Mouse (Mus musculus): ENCODE measurements around the gene Cfdp1. TPM values are rescaled to one million over a fixed set of nuclear protein-coding genes. Genes with fewer than 3 reads are reported as not detected.

Cfdp1 gene
- polyA plus RNA-seq, 1 experiment from 2014 or later, result 123 TPM

DNA sequence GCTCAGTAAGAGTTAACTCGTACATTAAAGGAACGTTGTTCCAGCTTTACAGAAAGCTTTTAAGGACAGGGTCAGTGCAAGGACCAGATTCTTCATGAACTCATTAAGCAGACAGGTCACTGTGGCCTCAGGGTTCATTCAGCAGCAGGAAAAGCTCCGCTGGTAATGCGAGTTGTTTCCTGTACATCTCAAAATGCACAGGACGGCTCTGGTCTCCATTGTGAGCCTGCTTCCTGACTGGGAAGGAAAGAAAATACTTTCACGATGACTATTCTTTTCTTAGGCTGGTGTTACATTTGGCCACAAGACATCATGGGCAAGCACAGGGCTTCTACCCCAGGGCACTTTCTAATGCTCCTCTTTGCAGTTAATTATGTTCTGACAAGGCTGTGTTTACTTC, 52.6 kb downstream of the Cfdp1 start:
- 48% methylated on average over 6 of the region's 6 CpGs for WGBS
- Histone ChIP-seq H3K27ac (ENCODE audit: low read length) (peak overlapping the region; percentile 85), H3K4me2 (ENCODE audit: low read depth, low read length) (no peak overlapping the region), H3K9me3 (replicated peaks; ENCODE audit: control insufficient read depth, low read length) (no peaks in the 10 kb centered on the region), H3K4me1 (ENCODE audit: control insufficient read depth, insufficient read depth, low read length) (peaks cover 18% of the 10 kb centered on the region), H3K36me3 (ENCODE audit: control insufficient read depth, insufficient read depth) (no peaks in the 10 kb centered on the region), H3K4me3 (ENCODE audit: low read length) (no peak overlapping the region), H3K9ac (ENCODE audit: low read length) (no peak overlapping the region), H3K27me3 (ENCODE audit: control insufficient read depth, insufficient read depth, low read length) (no peaks in the 10 kb centered on the region)
- no peak; the same call in 1 of the 2 replicates for ATAC-seq (replicated peaks; ENCODE audit: extremely low read depth, insufficient read depth, low FRiP score)

DNA sequence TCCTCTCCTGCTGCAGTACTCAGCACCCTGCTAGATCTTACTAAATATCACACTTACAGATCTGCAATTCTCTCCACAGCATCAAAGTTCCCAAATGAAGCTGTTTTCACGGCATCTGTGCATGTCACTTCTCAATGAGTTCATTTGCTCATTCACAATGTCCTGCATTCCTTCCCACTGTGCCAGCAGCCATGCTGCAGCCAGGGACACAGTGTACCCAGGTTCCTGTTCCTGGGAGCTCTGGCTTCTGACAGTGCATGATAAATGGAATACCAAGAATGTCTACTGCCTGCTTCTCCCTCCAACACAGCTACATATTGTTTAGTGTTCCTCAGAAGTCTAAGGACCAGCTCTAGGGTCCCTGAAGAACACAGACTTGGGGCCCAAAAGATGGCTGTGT, 57.6 kb downstream of the Cfdp1 start:
- Histone ChIP-seq H3K27ac (ENCODE audit: low read length) (no peak overlapping the region), H3K9ac (ENCODE audit: low read length) (no peak overlapping the region), H3K4me3 (ENCODE audit: low read length) (no peak overlapping the region), H3K4me2 (ENCODE audit: low read depth, low read length) (no peak overlapping the region), H3K9me3 (replicated peaks; ENCODE audit: control insufficient read depth, low read length) (no peaks in the 10 kb centered on the region), H3K27me3 (ENCODE audit: control insufficient read depth, insufficient read depth, low read length) (no peaks in the 10 kb centered on the region), H3K4me1 (ENCODE audit: control insufficient read depth, insufficient read depth, low read length) (peaks cover 30% of the 10 kb centered on the region), H3K36me3 (ENCODE audit: control insufficient read depth, insufficient read depth) (no peaks in the 10 kb centered on the region)
- WGBS, result 49% methylated on average over 1 of the region's 1 CpGs
- no peak for ATAC-seq (replicated peaks; ENCODE audit: extremely low read depth, insufficient read depth, low FRiP score)

GRCm38 (mm10) chr8:111793324-111793917, 60.7 kb downstream of the Cfdp1 start:
- Histone ChIP-seq H3K9ac (ENCODE audit: low read length) (no peak overlapping the region), H3K27ac (ENCODE audit: low read length) (no peak overlapping the region), H3K4me1 (ENCODE audit: control insufficient read depth, insufficient read depth, low read length) (peaks cover 28% of the 10 kb centered on the region), H3K27me3 (ENCODE audit: control insufficient read depth, insufficient read depth, low read length) (no peaks in the 10 kb centered on the region), H3K9me3 (replicated peaks; ENCODE audit: control insufficient read depth, low read length) (no peaks in the 10 kb centered on the region), H3K4me2 (ENCODE audit: low read depth, low read length) (no peak overlapping the region), H3K36me3 (ENCODE audit: control insufficient read depth, insufficient read depth) (no peaks in the 10 kb centered on the region), H3K4me3 (ENCODE audit: low read length) (no peak overlapping the region)
- 68% methylated on average over 3 of the region's 3 CpGs for WGBS
- ATAC-seq (replicated peaks; ENCODE audit: extremely low read depth, insufficient read depth, low FRiP score), result no peak

GRCm38 (mm10) chr8:111789639-111790038, 64.5 kb downstream of the Cfdp1 start:
- H3K4me3 ChIP-seq (ENCODE audit: low read length), result no peak overlapping the region
- H3K27me3 ChIP-seq (ENCODE audit: control insufficient read depth, insufficient read depth, low read length), result no peaks in the 10 kb centered on the region
- H3K36me3 ChIP-seq (ENCODE audit: control insufficient read depth, insufficient read depth), result no peaks in the 10 kb centered on the region
- ATAC-seq (replicated peaks; ENCODE audit: extremely low read depth, insufficient read depth, low FRiP score), result no peak
- H3K4me2 ChIP-seq (ENCODE audit: low read depth, low read length), result no peak overlapping the region
- H3K27ac ChIP-seq (ENCODE audit: low read length), result no peak overlapping the region
- no peak overlapping the region for H3K9ac ChIP-seq (ENCODE audit: low read length)
- H3K4me1 ChIP-seq (ENCODE audit: control insufficient read depth, insufficient read depth, low read length), result peaks cover 44% of the 10 kb centered on the region
- H3K9me3 ChIP-seq (replicated peaks; ENCODE audit: control insufficient read depth, low read length), result no peaks in the 10 kb centered on the region

DNA sequence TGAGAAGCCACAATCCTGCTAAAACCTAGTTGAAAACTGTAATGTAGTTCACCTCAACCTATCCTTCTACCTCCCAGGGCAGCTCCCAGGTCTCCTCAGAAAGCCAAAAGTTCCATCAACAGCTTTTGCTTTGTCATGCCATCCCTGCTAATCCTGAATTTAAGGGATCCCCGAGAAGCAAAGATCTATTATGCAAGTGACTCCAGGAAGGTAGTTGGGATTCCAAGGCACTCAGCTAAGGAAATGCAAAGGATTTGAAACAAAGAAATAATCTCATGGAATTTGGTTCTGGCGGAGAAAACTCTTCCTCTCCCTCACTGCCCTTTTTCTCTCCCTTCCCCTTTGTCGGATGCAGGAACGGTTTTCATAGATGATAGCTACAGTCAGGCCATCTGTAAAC, 64.9 kb downstream of the Cfdp1 start:
- no peak for ATAC-seq (replicated peaks; ENCODE audit: extremely low read depth, insufficient read depth, low FRiP score)
- H3K9me3 ChIP-seq (replicated peaks; ENCODE audit: control insufficient read depth, low read length), result no peaks in the 10 kb centered on the region
- H3K36me3 ChIP-seq (ENCODE audit: control insufficient read depth, insufficient read depth), result no peaks in the 10 kb centered on the region
- peaks cover 40% of the 10 kb centered on the region for H3K4me1 ChIP-seq (ENCODE audit: control insufficient read depth, insufficient read depth, low read length)
- 64% methylated on average over 4 of the region's 4 CpGs for WGBS
- no peak overlapping the region for H3K4me3 ChIP-seq (ENCODE audit: low read length)
- H3K27me3 ChIP-seq (ENCODE audit: control insufficient read depth, insufficient read depth, low read length), result no peaks in the 10 kb centered on the region
- no peak overlapping the region for H3K9ac ChIP-seq (ENCODE audit: low read length)
- no peak overlapping the region for H3K4me2 ChIP-seq (ENCODE audit: low read depth, low read length)
- no peak overlapping the region for H3K27ac ChIP-seq (ENCODE audit: low read length)

GRCm38 (mm10) chr8:111788497-111788896, 65.6 kb downstream of the Cfdp1 start:
- Histone ChIP-seq H3K4me3 (ENCODE audit: low read length) (no peak overlapping the region), H3K27me3 (ENCODE audit: control insufficient read depth, insufficient read depth, low read length) (no peaks in the 10 kb centered on the region), H3K4me2 (ENCODE audit: low read depth, low read length) (no peak overlapping the region), H3K36me3 (ENCODE audit: control insufficient read depth, insufficient read depth) (no peaks in the 10 kb centered on the region), H3K9me3 (replicated peaks; ENCODE audit: control insufficient read depth, low read length) (no peaks in the 10 kb centered on the region), H3K27ac (ENCODE audit: low read length) (no peak overlapping the region), H3K4me1 (ENCODE audit: control insufficient read depth, insufficient read depth, low read length) (peaks cover 36% of the 10 kb centered on the region), H3K9ac (ENCODE audit: low read length) (no peak overlapping the region)
- no peak for ATAC-seq (replicated peaks; ENCODE audit: extremely low read depth, insufficient read depth, low FRiP score)
- WGBS, result 71% methylated on average over 3 of the region's 3 CpGs

DNA sequence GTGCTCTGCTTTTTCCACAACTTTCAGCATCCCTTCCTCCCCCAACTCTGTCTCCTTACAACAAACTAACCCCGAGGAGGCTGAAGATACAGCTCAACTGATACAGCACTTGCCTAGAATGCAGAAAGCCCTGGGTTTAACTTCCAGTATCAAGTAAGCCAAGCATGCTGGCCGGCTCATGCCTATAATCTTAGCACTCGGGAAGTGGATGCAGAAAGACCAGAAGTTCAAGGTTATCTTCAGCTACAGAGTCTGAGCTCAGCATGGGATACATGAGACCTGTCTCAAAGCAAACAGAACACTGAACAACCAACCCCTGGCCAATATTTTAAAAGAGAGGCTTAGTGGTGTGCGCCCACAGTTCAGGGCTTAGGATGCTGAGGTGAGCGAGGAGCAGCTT, 66.0 kb downstream of the Cfdp1 start:
- 51% methylated on average over 5 of the region's 5 CpGs for WGBS
- Histone ChIP-seq H3K27ac (ENCODE audit: low read length) (peak overlapping the region; percentile 44; the same call in 1 of the 2 replicates), H3K4me1 (ENCODE audit: control insufficient read depth, insufficient read depth, low read length) (peaks cover 32% of the 10 kb centered on the region)

DNA sequence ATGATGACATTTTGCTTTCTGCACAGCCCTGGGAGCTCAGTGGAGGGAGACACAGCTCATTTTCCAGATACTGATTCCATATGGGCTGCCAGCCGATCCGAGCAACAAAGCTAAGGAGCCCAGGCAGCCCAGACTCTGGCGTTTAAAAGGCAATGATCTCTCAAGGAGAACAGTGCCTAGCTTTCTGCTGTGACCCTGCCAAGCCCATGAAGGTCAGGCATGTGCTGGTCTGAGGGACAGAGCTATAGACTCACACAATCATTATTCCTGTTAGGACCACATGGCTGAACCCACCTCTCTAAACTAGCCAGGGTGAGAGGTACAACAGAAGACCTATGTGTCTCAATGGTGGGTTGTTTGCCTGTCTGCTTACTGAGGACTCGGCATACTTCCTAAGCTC, 66.4 kb downstream of the Cfdp1 start:
- Histone ChIP-seq H3K27me3 (ENCODE audit: control insufficient read depth, insufficient read depth, low read length) (no peaks in the 10 kb centered on the region), H3K4me3 (ENCODE audit: low read length) (no peak overlapping the region), H3K4me1 (ENCODE audit: control insufficient read depth, insufficient read depth, low read length) (peaks cover 32% of the 10 kb centered on the region), H3K4me2 (ENCODE audit: low read depth, low read length) (peak overlapping the region; percentile 10; the same call in 1 of the 2 replicates), H3K9me3 (replicated peaks; ENCODE audit: control insufficient read depth, low read length) (no peaks in the 10 kb centered on the region), H3K36me3 (ENCODE audit: control insufficient read depth, insufficient read depth) (no peaks in the 10 kb centered on the region), H3K27ac (ENCODE audit: low read length) (peak overlapping the region; percentile 44; the same call in 1 of the 2 replicates), H3K9ac (ENCODE audit: low read length) (peak overlapping the region; percentile 27)
- no peak for ATAC-seq (replicated peaks; ENCODE audit: extremely low read depth, insufficient read depth, low FRiP score)
- 41% methylated on average over 4 of the region's 4 CpGs for WGBS

More for the DNA sequence above, 66.0 kb downstream of the Cfdp1 start:
- Histone ChIP-seq H3K9ac (ENCODE audit: low read length) (peak overlapping the region; percentile 27), H3K4me3 (ENCODE audit: low read length) (no peak overlapping the region), H3K36me3 (ENCODE audit: control insufficient read depth, insufficient read depth) (no peaks in the 10 kb centered on the region), H3K4me2 (ENCODE audit: low read depth, low read length) (no peak overlapping the region), H3K27me3 (ENCODE audit: control insufficient read depth, insufficient read depth, low read length) (no peaks in the 10 kb centered on the region), H3K9me3 (replicated peaks; ENCODE audit: control insufficient read depth, low read length) (no peaks in the 10 kb centered on the region)
- ATAC-seq (replicated peaks; ENCODE audit: extremely low read depth, insufficient read depth, low FRiP score), result no peak

GRCm38 (mm10) chr8:111786701-111787588, 67.1 kb downstream of the Cfdp1 start:
- no peak overlapping the region for H3K4me2 ChIP-seq (ENCODE audit: low read depth, low read length)
- H3K27me3 ChIP-seq (ENCODE audit: control insufficient read depth, insufficient read depth, low read length), result no peaks in the 10 kb centered on the region
- H3K36me3 ChIP-seq (ENCODE audit: control insufficient read depth, insufficient read depth), result no peaks in the 10 kb centered on the region
- no peak overlapping the region for H3K4me3 ChIP-seq (ENCODE audit: low read length)
- H3K4me1 ChIP-seq (ENCODE audit: control insufficient read depth, insufficient read depth, low read length), result peaks cover 33% of the 10 kb centered on the region
- peak overlapping the region; percentile 42 for H3K27ac ChIP-seq (ENCODE audit: low read length)
- 48% methylated on average over 13 of the region's 13 CpGs for WGBS
- H3K9ac ChIP-seq (ENCODE audit: low read length), result no peak overlapping the region; the same call in 1 of the 2 replicates
- no peaks in the 10 kb centered on the region for H3K9me3 ChIP-seq (replicated peaks; ENCODE audit: control insufficient read depth, low read length)
- peak; percentile 57; the same call in 1 of the 2 replicates for ATAC-seq (replicated peaks; ENCODE audit: extremely low read depth, insufficient read depth, low FRiP score)
